Mouse (Mus musculus) liver, postnatal 0 days (tissue): ENCODE results near the gene Acss1.

Experiments used
- CTCF ChIP-seq: sonication (generic); IDR thresholded peaks from 2 replicates; pipeline ENCODE4 v1.5.1; 2016; ENCODE audit warnings: antibody characterized with exemption, low read depth
- EP300 ChIP-seq: IDR thresholded peaks from 2 replicates; pipeline ENCODE4 v1.6.1; 2016; ENCODE audit warnings: antibody characterized with exemption, low read depth, mild to moderate bottlenecking

- TF ChIP-seq CTCF (no peak), EP300 (no peak)
Observed at GRCm38 (mm10) chr2:150665006-150665405, 3.3 kb downstream of the Acss1 start.
